Mouse (Mus musculus) testis, adult 2 months (tissue): ENCODE results near the gene Cfap97d1. TPM values are rescaled to one million over a fixed set of nuclear protein-coding genes. Genes with fewer than 3 reads are reported as not detected.
A peak's percentile ranks its signal among the peaks of the same experiment; 100 is the strongest.

Experiments
- H3K27ac ChIP-seq: fragments of 200-500 bp; 2 replicates; pipeline ENCODE4 v1.5.1; 2012; ENCODE audit warnings: low read depth, low read length; ENCODE audit not compliant: control insufficient read depth, insufficient read depth
- H3K27me3 ChIP-seq: fragments of 200-500 bp; 2 replicates; pipeline ENCODE4 v1.6.1; 2012; ENCODE audit warnings: mild to moderate bottlenecking, low read length, moderate library complexity; ENCODE audit not compliant: control insufficient read depth, insufficient read depth
- H3K36me3 ChIP-seq: fragments of 200-500 bp; 2 replicates; pipeline ENCODE4 v1.6.1; 2012; ENCODE audit warnings: mild to moderate bottlenecking, low read length; ENCODE audit not compliant: control insufficient read depth, insufficient read depth
- H3K4me1 ChIP-seq: fragments of 200-500 bp; 2 replicates; pipeline ENCODE4 v1.6.1; 2012; ENCODE audit warnings: low read length; ENCODE audit not compliant: control insufficient read depth, insufficient read depth
- H3K4me3 ChIP-seq: fragments of 200-500 bp; 2 replicates; pipeline ENCODE4 v1.5.1; 2012; ENCODE audit warnings: low read depth, mild to moderate bottlenecking, low read length, moderate library complexity, mixed read lengths; ENCODE audit not compliant: control insufficient read depth
- CTCF ChIP-seq: fragments of 200-500 bp; IDR thresholded peaks from 2 replicates; pipeline ENCODE4 v1.5.1; 2012; ENCODE audit warnings: low read depth, mild to moderate bottlenecking, inconsistent platforms, low read length, moderate library complexity; ENCODE audit not compliant: control insufficient read depth, insufficient read depth, insufficient replicate concordance
- POLR2A ChIP-seq: fragments of 200-500 bp; IDR thresholded peaks from 2 replicates; pipeline ENCODE4 v1.6.1; 2012; ENCODE audit warnings: low read depth, mild to moderate bottlenecking, inconsistent platforms, low read length, moderate library complexity; ENCODE audit not compliant: control insufficient read depth
- polyA plus RNA-seq: library from polyadenylated mRNA; depleted of rRNA; stranded (reverse); fragments of >200 nt; gene quantifications from 2 replicates; pipeline ENCODE4 v1.2.3, GENCODE M21; 2012

Gene Cfap97d1
- polyA plus RNA-seq, 1 experiment, result 94.1 TPM

- H3K36me3 ChIP-seq, result no peaks in the 10 kb centered on the region
- H3K27me3 ChIP-seq, result no peaks in the 10 kb centered on the region
- H3K27ac ChIP-seq, result no peak overlapping the region
- H3K4me3 ChIP-seq, result no peak overlapping the region
- H3K4me1 ChIP-seq, result peaks cover 2% of the 10 kb centered on the region
- TF ChIP-seq CTCF, result no peak
Observed at GRCm38 (mm10) chr11:102021196-102021595, 37.1 kb downstream of the Cfap97d1 start.

GRCm38 (mm10) chr11:102023406-102023805, 39.3 kb downstream of the Cfap97d1 start:
- Histone ChIP-seq H3K36me3 (no peaks in the 10 kb centered on the region), H3K27me3 (no peaks in the 10 kb centered on the region), H3K27ac (no peak overlapping the region), H3K4me3 (no peak overlapping the region), H3K4me1 (peaks cover 10% of the 10 kb centered on the region)
- no peak for TF ChIP-seq CTCF
- no peak for TF ChIP-seq POLR2A

GRCm38 (mm10) chr11:102024084-102024758, 40.1 kb downstream of the Cfap97d1 start:
- Histone ChIP-seq H3K27ac (peak overlapping the region; percentile 49; the same call in 1 of the 2 replicates), H3K4me3 (no peak overlapping the region), H3K27me3 (no peaks in the 10 kb centered on the region), H3K4me1 (peaks cover 10% of the 10 kb centered on the region), H3K36me3 (no peaks in the 10 kb centered on the region)
- TF ChIP-seq POLR2A (no peak), CTCF (no peak)

- Histone ChIP-seq H3K27me3 (no peaks in the 10 kb centered on the region), H3K4me3 (no peak overlapping the region), H3K36me3 (no peaks in the 10 kb centered on the region), H3K4me1 (peaks cover 10% of the 10 kb centered on the region), H3K27ac (no peak overlapping the region; the same call in 1 of the 2 replicates)
- no peak for TF ChIP-seq POLR2A
- TF ChIP-seq CTCF, result no peak
Observed at GRCm38 (mm10) chr11:102024875-102025274, 40.8 kb downstream of the Cfap97d1 start.

GRCm38 (mm10) chr11:102025354-102025753, 41.3 kb downstream of the Cfap97d1 start:
- Histone ChIP-seq H3K36me3 (no peaks in the 10 kb centered on the region), H3K4me3 (no peak overlapping the region), H3K4me1 (peaks cover 10% of the 10 kb centered on the region), H3K27me3 (no peaks in the 10 kb centered on the region), H3K27ac (no peak overlapping the region)
- TF ChIP-seq CTCF, result no peak
- no peak for TF ChIP-seq POLR2A

GRCm38 (mm10) chr11:102025991-102026660, 42.0 kb downstream of the Cfap97d1 start:
- H3K36me3 ChIP-seq, result no peaks in the 10 kb centered on the region
- no peak for TF ChIP-seq POLR2A
- TF ChIP-seq CTCF, result no peak
- peak overlapping the region; percentile 84 for H3K4me3 ChIP-seq
- H3K4me1 ChIP-seq, result peaks cover 10% of the 10 kb centered on the region
- H3K27ac ChIP-seq, result no peak overlapping the region
- H3K27me3 ChIP-seq, result no peaks in the 10 kb centered on the region

- Histone ChIP-seq H3K36me3 (no peaks in the 10 kb centered on the region), H3K27ac (no peak overlapping the region), H3K4me3 (peak overlapping the region; percentile 84), H3K4me1 (peaks cover 10% of the 10 kb centered on the region), H3K27me3 (no peaks in the 10 kb centered on the region)
- TF ChIP-seq POLR2A (no peak), CTCF (no peak)
Observed at GRCm38 (mm10) chr11:102026694-102027360, 42.7 kb downstream of the Cfap97d1 start.
